Mouse (Mus musculus): ENCODE results near the gene Zmat5. TPM values are rescaled to one million over a fixed set of nuclear protein-coding genes. Genes with fewer than 3 reads are reported as not detected.

Zmat5 gene
- polyA plus RNA-seq, 1 experiment: 51.7 TPM

- no peak for DNase-seq (ENCODE audit: low read depth, low spot score)
- 40% methylated on average over 6 of the region's 6 CpGs for WGBS
These were observed 25.6 kb downstream of the Zmat5 start for GRCm38 (mm10) chr11:4730096-4730495.

- WGBS: 88% methylated on average over 5 of the region's 5 CpGs
- no peak for DNase-seq (ENCODE audit: low read depth, low spot score)
These were observed 26.4 kb downstream of the Zmat5 start for GRCm38 (mm10) chr11:4730913-4731312.

- 88% methylated on average over 7 of the region's 7 CpGs for WGBS
- no peak for DNase-seq (ENCODE audit: low read depth, low spot score)
These were observed 27.3 kb downstream of the Zmat5 start for GRCm38 (mm10) chr11:4731781-4732180.

GRCm38 (mm10) chr11:4734179-4734578, 29.7 kb downstream of the Zmat5 start:
- DNase-seq (ENCODE audit: low read depth, low spot score): no peak
- 66% methylated on average over 12 of the region's 12 CpGs for WGBS

- WGBS: 77% methylated on average over 6 of the region's 6 CpGs
- no peak for DNase-seq (ENCODE audit: low read depth, low spot score)
These were observed 31.9 kb downstream of the Zmat5 start for GRCm38 (mm10) chr11:4736355-4736754.

- WGBS: 85% methylated on average over 10 of the region's 10 CpGs
- no peak for DNase-seq (ENCODE audit: low read depth, low spot score)
These were observed 33.2 kb downstream of the Zmat5 start for GRCm38 (mm10) chr11:4737682-4738081.

GRCm38 (mm10) chr11:4738719-4739118, 34.2 kb downstream of the Zmat5 start:
- WGBS: 95% methylated on average over 16 of the region's 16 CpGs
- no peak for DNase-seq (ENCODE audit: low read depth, low spot score)

GRCm38 (mm10) chr11:4740785-4741184, 36.3 kb downstream of the Zmat5 start:
- 52% methylated on average over 5 of the region's 5 CpGs for WGBS
- DNase-seq (ENCODE audit: low read depth, low spot score): no peak

GRCm38 (mm10) chr11:4744691-4745090, 40.2 kb downstream of the Zmat5 start:
- 57% methylated on average over 6 of the region's 6 CpGs for whole genome bisulfite sequencing
- DNase-seq (ENCODE audit: low read depth, low spot score): no peak

GRCm38 (mm10) chr11:4745969-4746368, 41.5 kb downstream of the Zmat5 start:
- WGBS: under 1% methylated on average over 37 of the region's 39 CpGs
- DNase-seq (ENCODE audit: low read depth, low spot score): no peak

GRCm38 (mm10) chr11:4746733-4747132, 42.3 kb downstream of the Zmat5 start, which contains the start of gene Cabp7:
Gene Cabp7 (minus strand): TSS chr11:4746778.
- no peak for DNase-seq (ENCODE audit: low read depth, low spot score)
- WGBS: 5% methylated on average over 56 of the region's 73 CpGs

GRCm38 (mm10) chr11:4747285-4747684, 42.8 kb downstream of the Zmat5 start:
- no peak for DNase-seq (ENCODE audit: low read depth, low spot score)
- WGBS: 3% methylated on average over 12 of the region's 12 CpGs

GRCm38 (mm10) chr11:4750263-4750662, 45.8 kb downstream of the Zmat5 start:
- WGBS: 6% methylated on average over 9 of the region's 9 CpGs
- DNase-seq (ENCODE audit: low read depth, low spot score): peak; percentile 36

GRCm38 (mm10) chr11:4752836-4753235, 48.4 kb downstream of the Zmat5 start:
- WGBS: 53% methylated on average over 10 of the region's 10 CpGs
- DNase-seq (ENCODE audit: low read depth, low spot score): no peak

- DNase-seq (ENCODE audit: low read depth, low spot score): no peak
- 95% methylated on average over 3 of the region's 3 CpGs for WGBS
These were observed 49.6 kb downstream of the Zmat5 start for GRCm38 (mm10) chr11:4754036-4754435.

GRCm38 (mm10) chr11:4754867-4755266, 50.4 kb downstream of the Zmat5 start:
- no peak for DNase-seq (ENCODE audit: low read depth, low spot score)
- WGBS: 80% methylated on average over 11 of the region's 11 CpGs

- 75% methylated on average over 9 of the region's 9 CpGs for WGBS
- no peak for DNase-seq (ENCODE audit: low read depth, low spot score)
These were observed 52.0 kb downstream of the Zmat5 start for GRCm38 (mm10) chr11:4756460-4756859.

GRCm38 (mm10) chr11:4756984-4757788, 52.7 kb downstream of the Zmat5 start:
- WGBS: 61% methylated on average over 11 of the region's 11 CpGs
- no peak for DNase-seq (ENCODE audit: low read depth, low spot score)

- DNase-seq (ENCODE audit: low read depth, low spot score): no peak
- 73% methylated on average over 4 of the region's 4 CpGs for WGBS
These were observed 53.3 kb downstream of the Zmat5 start for GRCm38 (mm10) chr11:4757789-4758158.

- no peak for DNase-seq (ENCODE audit: low read depth, low spot score)
- 32% methylated on average over 4 of the region's 4 CpGs for WGBS
These were observed 56.0 kb downstream of the Zmat5 start for GRCm38 (mm10) chr11:4760438-4760837.

- WGBS: 39% methylated on average over 6 of the region's 6 CpGs
- DNase-seq (ENCODE audit: low read depth, low spot score): no peak
These were observed 57.5 kb downstream of the Zmat5 start for GRCm38 (mm10) chr11:4761991-4762390.

GRCm38 (mm10) chr11:4762511-4762910, 58.0 kb downstream of the Zmat5 start:
- 27% methylated on average over 2 of the region's 2 CpGs for WGBS
- no peak for DNase-seq (ENCODE audit: low read depth, low spot score)
